Mouse (Mus musculus) yolk sac, embryonic 10.5 days (tissue): ENCODE data around the gene Fam189a1.
A peak's percentile ranks its signal among the peaks of the same experiment; 100 is the strongest.

Source experiments
- DNase-seq: peaks from one replicate; pipeline ENCODE4 v3.0.0-alpha.2; 2017; ENCODE audit warnings: low spot score

Fam189a1 gene

GRCm38 (mm10) chr7:64949910-64950770 lies 206.2 kb downstream of the Fam189a1 start:
- DNase-seq: peak; percentile 21

- DNase-seq: no peak
These were observed 206.9 kb downstream of the Fam189a1 start for GRCm38 (mm10) chr7:64949465-64949864.

DNA sequence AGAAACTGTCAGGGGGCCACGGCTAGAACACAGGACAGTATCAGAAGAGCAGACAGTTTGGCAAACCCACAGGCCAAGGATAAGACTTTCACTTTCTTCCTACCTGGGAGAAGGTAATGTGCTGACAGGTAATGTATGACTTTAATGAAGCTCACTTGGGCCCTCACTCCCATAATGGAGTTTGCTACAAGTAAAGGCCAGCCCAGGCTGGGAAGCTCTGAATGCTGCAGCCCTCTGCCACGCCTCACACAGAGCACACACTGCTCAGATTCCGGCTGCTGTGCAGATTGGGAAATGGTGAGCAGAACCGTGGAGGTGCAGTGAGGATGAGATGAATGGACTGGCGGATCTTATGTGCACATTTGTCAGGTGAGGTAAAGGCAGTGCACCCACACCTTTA lies 211.7 kb downstream of the Fam189a1 start:
- no peak for DNase-seq

DNA sequence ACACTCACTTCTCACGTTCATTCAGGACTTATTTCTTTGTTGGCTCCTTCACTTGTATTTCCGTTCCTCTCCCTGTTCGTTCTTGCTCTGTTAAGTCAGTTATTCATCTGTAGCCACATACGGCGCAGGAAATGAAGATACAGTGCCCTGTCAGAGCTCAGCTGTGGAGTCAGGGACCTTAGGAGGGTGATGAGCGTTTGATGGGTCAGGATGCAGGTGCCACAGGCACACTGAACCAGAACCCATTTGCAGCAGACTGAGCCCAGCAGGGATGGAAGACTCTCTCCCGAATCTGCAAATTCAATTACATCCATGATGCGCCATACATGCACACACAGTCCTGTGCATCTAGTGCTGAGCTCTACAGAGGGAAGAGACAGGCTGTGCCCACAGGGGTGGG lies 212.2 kb downstream of the Fam189a1 start:
- no peak for DNase-seq

GRCm38 (mm10) chr7:64936927-64937326 lies 219.4 kb downstream of the Fam189a1 start:
- DNase-seq: no peak

DNA sequence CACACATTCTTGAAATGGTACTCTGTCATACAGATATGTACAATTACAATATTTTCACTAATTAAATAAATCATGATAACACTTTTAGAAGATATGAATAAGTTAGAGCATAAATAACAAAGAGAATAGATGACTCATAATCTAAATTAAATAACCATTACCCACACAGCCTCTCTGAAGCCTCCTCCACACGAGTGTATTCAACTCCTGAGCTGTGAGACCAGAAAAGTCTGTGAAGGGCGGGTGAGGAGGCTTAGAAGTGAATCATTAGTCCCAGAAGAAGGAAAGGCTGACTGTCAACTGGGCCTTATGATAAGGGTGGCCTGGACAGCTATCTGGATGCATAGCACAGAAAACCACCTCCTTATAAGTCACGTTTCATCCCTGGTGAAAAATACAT lies 222.3 kb downstream of the Fam189a1 start:
- no peak for DNase-seq

- no peak for DNase-seq
These were observed 225.4 kb downstream of the Fam189a1 start for GRCm38 (mm10) chr7:64930980-64931379.

- DNase-seq: no peak
These were observed 232.5 kb downstream of the Fam189a1 start for GRCm38 (mm10) chr7:64923918-64924317.

DNA sequence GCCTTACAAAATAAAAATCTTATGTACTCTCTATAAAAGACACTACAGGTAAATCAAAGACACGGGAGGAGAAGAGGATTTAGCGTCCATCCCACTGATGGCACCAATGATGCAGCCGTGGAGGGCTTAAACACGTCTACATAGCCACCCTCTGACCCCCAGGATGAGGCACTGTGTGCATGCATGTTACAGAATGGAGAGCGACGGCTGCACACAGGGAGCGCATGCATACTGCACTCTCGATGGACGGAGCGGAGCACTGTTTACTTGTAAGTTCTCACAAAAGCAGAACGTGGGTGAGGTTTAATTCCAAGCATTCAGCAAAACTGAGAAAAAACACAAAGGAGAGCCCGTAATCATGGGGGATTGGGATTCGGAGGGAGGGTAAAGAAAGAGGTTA lies 235.2 kb downstream of the Fam189a1 start:
- DNase-seq: no peak

GRCm38 (mm10) chr7:64920735-64921134 lies 235.6 kb downstream of the Fam189a1 start:
- DNase-seq: no peak

- DNase-seq: no peak
These were observed 239.7 kb downstream of the Fam189a1 start for GRCm38 (mm10) chr7:64916654-64917053.

GRCm38 (mm10) chr7:64915121-64915520 lies 241.2 kb downstream of the Fam189a1 start:
- no peak for DNase-seq

- DNase-seq: no peak
These were observed 244.4 kb downstream of the Fam189a1 start for GRCm38 (mm10) chr7:64911945-64912344.

DNA sequence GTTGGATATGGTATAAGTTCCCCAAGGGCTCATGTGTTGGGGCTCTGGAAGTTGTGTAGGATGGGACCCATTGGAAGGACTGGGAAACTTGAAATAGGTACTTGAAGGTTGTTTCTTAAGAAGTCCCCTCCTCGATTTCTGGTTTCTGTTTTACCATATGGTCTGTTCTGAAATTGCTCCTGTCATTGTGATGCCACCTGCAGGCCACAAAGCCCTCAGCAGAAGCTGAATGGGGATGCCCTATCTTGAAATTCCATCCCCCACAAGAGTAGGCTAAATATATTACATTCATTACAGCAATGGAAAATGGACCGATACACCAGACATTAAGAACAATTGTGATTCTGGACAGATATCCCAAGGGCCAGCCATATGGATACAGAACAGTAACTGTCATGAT lies 246.2 kb downstream of the Fam189a1 start:
- no peak for DNase-seq

DNA sequence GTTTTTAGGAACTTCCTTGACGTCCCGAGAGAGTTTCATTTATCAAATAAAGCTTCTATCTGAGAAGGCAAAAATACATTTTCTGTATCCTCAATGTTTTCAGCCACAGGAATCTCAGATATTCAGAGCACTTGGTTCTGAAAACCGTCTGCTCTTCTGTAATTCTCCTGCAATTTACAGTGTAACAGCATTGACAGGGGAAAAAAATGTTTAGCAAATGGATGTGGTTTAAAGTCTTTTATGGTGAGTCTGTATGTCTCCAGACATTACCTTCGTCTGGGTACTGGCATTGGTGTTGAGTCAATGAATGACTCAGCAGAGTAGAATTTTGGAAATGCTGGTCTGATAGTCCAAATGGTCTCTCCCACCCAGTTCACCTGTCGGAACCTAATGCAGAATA lies 249.4 kb downstream of the Fam189a1 start:
- no peak for DNase-seq

GRCm38 (mm10) chr7:64905506-64905905 lies 250.9 kb downstream of the Fam189a1 start:
- no peak for DNase-seq

- no peak for DNase-seq
These were observed 256.1 kb downstream of the Fam189a1 start for GRCm38 (mm10) chr7:64900249-64900648.

- DNase-seq: no peak
These were observed 259.8 kb downstream of the Fam189a1 start for GRCm38 (mm10) chr7:64896587-64896986.

- peak; percentile 42 for DNase-seq
These were observed 260.7 kb downstream of the Fam189a1 start for GRCm38 (mm10) chr7:64895685-64896101.

DNA sequence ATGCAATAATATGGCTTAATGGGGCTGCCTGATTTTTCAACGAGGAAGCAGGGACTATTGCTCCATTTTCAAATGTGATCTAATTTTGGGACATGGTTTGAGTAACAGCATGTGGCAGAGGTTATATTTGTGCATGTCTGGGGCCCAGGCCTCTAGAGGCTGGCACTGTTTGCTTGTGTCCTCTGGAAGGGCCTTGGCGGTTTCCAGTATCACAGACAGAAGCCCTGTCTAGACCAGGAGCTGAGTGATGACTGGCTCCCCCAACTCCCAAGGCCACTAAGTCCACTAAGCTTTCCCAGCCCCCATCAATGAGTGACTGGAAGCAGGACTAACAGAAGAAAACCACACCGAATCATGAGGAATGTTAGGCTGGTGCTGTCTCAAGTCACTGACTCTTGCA lies 265.2 kb downstream of the Fam189a1 start:
- no peak for DNase-seq

DNA sequence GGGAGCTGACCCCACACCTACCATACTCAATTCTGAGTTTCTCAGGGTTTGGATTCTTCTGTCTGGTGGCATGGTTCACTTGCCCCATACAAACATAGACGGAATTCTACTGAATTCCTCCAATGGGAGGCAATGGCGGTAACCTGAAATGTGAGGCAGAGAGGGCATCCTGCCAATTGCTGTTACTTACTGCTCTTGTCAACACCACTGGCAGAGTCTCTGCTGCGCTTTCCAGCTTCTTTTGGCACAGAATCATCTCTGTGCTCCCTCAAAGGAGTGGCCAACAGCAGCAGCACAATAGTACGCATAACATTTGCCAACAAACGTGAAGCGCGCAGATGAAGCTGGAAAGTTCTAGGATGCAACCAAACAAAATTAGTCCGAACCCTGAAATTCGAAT lies 266.5 kb downstream of the Fam189a1 start:
- no peak for DNase-seq

DNA sequence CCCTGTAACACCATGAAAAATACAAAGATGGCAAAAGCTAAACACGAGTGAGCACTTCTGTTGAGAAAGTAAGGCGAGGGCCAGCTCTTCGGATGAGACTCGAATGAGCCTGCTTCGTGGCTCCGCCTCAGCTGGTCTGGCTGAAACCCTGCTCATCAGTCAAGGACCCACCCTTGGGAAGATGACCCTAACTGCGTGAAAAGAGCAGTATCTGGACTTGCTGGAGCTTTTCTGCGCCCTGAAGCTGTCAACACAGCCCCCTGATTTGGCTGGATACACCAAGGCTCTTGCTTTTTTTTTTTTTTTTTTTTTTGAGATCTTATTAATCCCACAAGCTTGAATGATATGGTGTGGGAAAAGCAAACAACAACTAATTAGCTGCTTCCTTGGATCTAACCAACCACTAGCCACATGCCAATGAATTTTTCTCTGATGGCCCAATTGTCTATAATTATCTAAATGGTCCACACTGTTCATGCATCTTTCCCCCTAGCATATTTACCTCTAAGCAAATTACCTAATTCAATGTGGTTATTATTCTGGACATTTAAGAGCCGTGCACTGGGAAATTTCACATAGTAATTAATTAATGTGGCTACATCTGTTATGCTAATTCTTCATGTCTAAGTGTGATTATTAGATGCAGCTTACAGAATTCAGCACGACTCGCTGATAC lies 272.0 kb downstream of the Fam189a1 start:
- no peak for DNase-seq

GRCm38 (mm10) chr7:64882243-64882642 lies 274.1 kb downstream of the Fam189a1 start:
- DNase-seq: no peak
